Mouse (Mus musculus): Measurements from ENCODE around the gene Olfr727.

Gene Olfr727

GRCm38 (mm10) chr14:50122886-50123285, at the start of gene Olfr727:
Gene Olfr727 (plus strand): TSS chr14:50123186.
- no peak for DNase-seq

- no peak for DNase-seq
Observed at GRCm38 (mm10) chr14:50090853-50091252, 32.1 kb upstream of the Olfr727 start, which contains the start of gene Olfr726. Gene Olfr726 (minus strand): TSS chr14:50090953.

- DNase-seq: no peak
Observed at GRCm38 (mm10) chr14:50142580-50142979, 19.6 kb downstream of the Olfr727 start, which contains the start of gene Olfr728. Gene Olfr728 (minus strand): TSS chr14:50142680.

GRCm38 (mm10) chr14:50152810-50153209, 29.8 kb downstream of the Olfr727 start, which contains the start of gene Olfr729:
Gene Olfr729 (minus strand): TSS chr14:50152910.
- DNase-seq: no peak
